Mouse (Mus musculus): Measurements from ENCODE around the gene Il1rl2. TPM values are rescaled to one million over a fixed set of nuclear protein-coding genes. Genes with fewer than 3 reads are reported as not detected.
"Not testable (repeated sequence)": the region's sequence is repeated elsewhere in the genome, so short reads cannot be mapped to it uniquely, and the experiment has no call there.

The Il1rl2 gene
- 1 to 10 TPM; 1.4 to 2.0 TPM for polyA plus RNA-seq (2017; shearing (Covaris generic))

DNA sequence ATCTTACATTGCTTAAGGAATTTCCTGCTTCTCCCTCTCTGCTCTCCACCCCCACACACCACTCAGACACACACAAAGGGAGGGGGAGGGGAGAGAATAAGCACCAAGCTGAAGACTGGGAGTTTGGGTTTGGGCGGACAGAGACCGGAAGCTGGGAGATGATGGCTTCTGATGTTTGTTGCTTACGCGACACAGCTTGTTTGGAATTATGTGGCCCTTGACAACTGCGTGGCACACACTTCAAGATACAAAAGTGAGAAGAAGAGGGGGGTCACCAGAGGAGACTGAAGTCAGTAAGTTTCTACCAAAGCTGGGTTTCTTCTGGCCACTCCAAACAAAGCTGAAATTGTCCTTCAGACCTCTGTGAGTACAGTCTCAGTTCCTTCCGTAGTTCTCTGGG, at the start of gene Il1rl2:
Il1rl2 (plus strand) TSS at position 154 of the 400 bp plus-strand sequence.
- ATAC-seq, result peak; percentile 68

GRCm38 (mm10) chr1:40275285-40276013, 49.0 kb upstream of the Il1rl2 start:
- no peak for ATAC-seq

DNA sequence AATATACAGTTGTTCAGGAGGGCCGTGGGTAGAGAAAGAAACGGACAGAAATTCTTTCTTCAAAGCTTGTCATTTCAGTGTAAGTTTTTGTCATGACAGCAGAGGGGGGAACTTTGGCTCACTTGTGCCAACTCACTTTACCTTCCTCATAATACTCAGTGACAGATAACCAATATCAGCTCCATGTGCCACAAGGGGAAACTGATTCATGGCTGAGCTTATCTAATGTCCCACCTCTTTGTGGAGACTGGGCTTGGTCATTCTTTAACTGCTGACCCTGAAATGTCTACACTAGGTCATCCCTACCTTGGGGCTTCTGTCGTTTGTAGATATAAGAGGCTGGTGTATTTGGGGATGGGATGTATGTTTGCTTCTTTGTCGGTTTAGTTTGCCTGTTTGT, 46.5 kb upstream of the Il1rl2 start:
- ATAC-seq, result no peak

DNA sequence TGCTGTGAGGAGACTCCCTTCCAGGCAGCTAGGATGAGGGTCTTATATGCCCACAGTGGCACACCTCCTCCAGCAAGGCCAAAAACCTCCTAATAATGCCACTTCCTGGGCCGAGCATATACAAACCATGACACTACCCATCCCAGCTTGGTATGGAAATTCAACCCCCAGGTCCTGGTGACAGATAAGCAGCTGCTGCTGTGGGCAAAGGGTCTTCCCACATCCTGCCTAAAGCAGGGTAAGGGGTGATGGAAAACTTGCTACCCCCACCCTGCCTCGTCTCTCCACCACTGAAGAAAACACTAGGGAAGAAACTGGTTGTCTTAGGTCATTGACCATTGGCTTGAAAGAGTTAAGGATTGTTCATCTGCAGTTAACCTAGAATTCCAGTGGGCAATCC, 45.7 kb upstream of the Il1rl2 start:
- ATAC-seq, result no peak

DNA sequence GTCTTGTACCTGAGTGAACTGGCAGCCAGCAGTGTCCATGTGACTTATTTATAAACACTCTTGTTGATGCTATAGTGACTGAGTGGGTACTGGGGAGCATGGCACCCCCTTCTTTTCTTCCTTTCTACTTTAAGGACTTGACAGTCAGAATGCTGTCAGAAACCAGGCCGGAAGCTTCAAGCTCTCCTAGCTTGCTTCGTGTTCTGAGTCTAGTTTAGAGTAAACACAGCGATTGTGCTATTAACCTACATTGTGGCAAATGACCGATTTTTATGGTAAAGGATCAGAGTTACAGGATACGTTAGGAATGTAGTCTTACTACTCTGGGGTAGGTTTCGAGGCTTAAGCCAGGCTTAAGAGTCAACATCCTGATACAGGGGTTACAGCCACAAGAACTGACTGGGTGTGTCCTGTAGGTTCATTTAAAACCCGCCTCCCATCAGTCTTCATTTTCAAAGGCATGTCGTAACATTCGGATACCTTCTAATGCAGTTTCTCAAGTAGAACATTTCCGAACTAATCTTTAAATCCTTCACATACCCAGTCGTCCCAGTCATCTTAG, 45.1 kb upstream of the Il1rl2 start:
- no peak for ATAC-seq

DNA sequence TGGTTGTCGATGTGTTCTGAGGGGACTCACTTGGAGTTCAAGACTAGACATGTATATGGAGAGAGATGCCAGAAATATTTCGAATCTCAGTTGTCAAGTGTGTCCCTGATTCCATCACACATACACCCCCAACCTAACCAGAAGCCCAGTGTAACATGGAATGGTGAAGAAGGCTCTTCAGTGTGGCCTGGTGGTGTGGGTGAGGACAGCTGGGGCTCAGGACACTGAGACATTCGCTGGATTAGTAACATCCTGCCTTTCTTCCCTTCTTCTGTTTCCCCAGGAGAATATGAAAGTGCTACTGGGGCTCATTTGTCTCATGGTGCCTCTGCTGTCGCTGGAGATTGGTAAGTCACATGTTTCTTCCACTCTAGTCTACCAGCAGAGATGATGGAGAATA, 42.5 kb upstream of the Il1rl2 start:
- no peak for ATAC-seq

GRCm38 (mm10) chr1:40282394-40282793, 42.0 kb upstream of the Il1rl2 start:
- ATAC-seq, result no peak

DNA sequence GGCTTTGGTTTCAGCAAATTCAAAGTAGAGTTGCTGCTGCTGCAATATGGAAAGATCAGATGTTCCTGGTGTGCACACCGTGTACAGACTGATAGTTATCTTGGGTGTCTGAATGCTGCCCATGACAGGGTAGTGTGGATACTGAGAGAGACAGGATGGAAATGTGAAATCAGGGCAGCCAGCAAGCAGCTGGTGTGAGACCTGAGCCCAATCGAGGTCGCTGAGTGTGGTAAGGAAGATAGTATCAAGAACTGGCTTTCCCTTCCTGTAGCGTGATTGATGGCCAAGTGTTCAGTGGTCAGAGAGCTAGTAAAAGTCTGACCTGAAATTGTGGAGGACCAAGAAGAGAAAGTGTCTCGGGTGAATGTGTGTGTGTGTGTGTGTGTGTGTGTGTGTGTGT, 40.4 kb upstream of the Il1rl2 start:
- ATAC-seq, result no peak

- no peak for ATAC-seq
Observed at GRCm38 (mm10) chr1:40290489-40291255, 33.7 kb upstream of the Il1rl2 start.

DNA sequence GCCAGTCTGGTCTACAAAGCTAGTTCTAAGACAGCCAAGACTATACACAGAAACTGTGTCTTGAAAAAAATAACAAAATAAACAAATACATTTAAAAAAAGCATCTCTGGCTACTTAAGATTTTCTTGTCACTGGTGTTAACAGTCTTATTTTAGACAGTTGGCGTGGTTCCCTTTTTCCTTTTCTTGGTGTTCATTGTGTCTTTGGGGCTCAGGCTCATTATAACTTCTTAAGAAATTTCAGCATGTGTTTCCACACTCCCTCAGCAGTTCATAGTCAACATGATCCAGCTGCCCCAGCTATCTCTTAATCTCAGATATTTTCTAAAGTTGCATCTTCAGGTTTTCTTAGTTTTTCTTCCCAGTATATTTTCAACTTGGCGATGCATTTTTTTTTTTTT, 32.2 kb upstream of the Il1rl2 start:
- ATAC-seq, result no peak

- no peak for ATAC-seq
Observed at GRCm38 (mm10) chr1:40293891-40294290, 30.5 kb upstream of the Il1rl2 start.

- ATAC-seq, result no peak
Observed at GRCm38 (mm10) chr1:40294824-40295223, 29.6 kb upstream of the Il1rl2 start.

GRCm38 (mm10) chr1:40298053-40298452, 26.4 kb upstream of the Il1rl2 start:
- ATAC-seq, result no peak

DNA sequence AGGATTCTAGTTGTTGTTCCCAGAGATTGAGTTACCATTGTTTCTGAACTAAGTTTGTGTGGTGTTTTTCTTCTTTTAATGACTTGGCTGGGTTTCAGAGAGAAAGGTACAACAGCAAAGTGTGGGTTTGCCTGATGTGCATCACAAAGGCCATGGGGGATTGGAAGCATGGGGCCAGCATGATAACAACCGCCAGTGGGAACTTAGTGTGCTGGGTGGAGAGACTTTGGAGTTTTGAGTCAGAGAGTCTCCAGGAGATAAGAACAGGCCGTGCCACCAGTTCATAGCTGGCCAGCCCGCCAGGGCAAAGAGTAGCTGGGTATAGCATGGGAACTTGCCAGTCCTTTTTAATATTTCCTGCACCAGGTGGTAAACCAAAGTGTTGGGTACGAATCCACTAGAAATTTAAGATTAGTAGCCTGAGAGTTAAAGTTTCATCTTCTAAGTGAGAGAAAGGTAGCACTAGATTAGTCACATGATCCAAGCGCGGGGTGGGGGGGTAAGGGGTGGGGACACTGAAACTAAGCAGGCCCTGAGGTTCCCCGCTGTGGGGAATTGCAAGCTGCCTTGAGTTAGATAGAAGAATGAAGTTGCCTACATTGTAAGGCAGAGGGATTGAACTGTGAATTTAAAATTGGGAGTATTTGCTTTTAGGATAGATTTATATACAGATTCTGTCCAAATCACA, 21.1 kb upstream of the Il1rl2 start:
- no peak for ATAC-seq

- ATAC-seq, result not testable (repeated sequence)
Observed at GRCm38 (mm10) chr1:40304321-40304720, 20.1 kb upstream of the Il1rl2 start.

DNA sequence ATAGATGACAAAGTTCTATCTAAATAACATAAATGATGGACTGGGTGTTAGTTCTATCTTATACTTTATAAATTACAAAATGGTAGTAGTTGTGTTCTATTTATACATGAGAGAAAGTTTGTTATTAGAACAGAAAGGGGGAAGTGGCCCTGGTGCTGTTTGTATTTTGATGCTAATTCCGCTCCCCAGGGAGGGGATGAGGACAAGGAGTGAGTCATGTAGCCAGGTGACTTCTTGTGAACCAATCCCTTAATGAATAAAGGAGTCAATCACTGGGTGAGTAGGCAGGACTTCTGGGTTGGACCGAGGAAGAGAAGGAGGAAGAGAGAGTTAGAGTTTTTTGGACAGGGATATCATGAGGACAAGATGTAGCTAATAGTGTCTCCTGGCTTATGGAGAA, 18.3 kb upstream of the Il1rl2 start:
- no peak for ATAC-seq

DNA sequence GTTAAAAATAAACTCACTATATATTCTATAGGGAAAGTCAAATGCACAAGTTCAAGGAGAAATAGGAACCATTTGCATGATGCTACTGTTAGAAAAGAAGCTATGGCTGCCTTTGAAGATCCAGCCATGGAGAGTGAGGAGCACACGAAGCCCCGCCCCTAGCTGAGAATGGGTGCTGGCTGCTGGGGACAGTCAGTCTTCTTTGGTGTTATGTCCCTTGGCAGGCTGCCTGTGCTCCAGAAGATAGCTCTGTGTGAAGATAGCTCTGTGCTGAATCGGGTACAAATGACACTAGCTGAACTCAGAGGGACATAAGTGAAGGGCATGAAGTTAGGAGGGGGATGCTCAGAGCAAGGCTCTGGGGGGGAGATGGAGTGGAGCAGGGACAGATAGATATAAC, 13.3 kb upstream of the Il1rl2 start:
- ATAC-seq, result no peak

DNA sequence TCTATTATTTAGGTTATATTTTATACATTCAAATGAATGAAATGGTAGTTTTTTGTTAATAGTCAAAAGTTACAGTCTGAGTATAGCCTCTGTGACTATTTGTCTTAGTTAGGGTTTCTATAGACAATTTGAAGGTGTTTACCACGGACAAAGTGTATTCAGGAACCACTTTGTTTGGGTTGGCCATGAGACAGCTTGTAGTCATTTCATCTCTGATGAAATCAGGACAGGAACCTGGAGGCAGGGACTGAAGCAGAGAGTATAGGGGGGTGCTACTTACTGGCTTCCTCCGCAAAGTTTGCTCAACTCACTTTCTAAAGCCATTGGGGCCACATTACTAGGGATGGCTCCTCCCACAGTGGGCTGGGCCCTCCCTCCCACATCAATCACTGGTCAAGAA, 12.8 kb upstream of the Il1rl2 start:
- ATAC-seq, result no peak

GRCm38 (mm10) chr1:40314016-40314415, 10.4 kb upstream of the Il1rl2 start:
- no peak for ATAC-seq

DNA sequence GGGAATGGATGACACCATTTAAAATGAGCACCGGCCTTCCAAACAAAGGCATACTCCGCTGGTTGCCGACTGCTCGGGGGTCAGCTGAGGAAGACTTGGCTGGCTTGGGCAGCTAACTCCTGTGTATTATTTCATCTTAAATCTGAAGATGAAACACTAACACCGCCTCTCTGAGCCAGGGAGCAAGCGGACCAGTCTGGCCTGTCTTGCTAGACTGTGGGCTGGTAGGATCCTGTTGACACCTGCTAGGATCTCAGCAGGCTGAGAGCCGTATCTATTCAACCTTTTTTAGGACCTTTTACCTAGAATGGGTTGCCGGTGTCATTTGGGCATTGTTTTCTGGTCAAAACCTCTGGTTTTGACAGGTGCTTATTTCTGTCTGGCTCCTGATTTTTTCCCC, 6.8 kb upstream of the Il1rl2 start:
- ATAC-seq, result no peak

- ATAC-seq, result no peak
Observed at GRCm38 (mm10) chr1:40321824-40322223, 2.6 kb upstream of the Il1rl2 start.

- no peak for ATAC-seq
Observed at GRCm38 (mm10) chr1:40322543-40322942, 1.9 kb upstream of the Il1rl2 start.
